Mouse (Mus musculus): ENCODE measurements around the gene Sbpl.
"Not testable (repeated sequence)": the region's sequence is repeated elsewhere in the genome, so short reads cannot be mapped to it uniquely, and the experiment has no call there.

Gene Sbpl

DNA sequence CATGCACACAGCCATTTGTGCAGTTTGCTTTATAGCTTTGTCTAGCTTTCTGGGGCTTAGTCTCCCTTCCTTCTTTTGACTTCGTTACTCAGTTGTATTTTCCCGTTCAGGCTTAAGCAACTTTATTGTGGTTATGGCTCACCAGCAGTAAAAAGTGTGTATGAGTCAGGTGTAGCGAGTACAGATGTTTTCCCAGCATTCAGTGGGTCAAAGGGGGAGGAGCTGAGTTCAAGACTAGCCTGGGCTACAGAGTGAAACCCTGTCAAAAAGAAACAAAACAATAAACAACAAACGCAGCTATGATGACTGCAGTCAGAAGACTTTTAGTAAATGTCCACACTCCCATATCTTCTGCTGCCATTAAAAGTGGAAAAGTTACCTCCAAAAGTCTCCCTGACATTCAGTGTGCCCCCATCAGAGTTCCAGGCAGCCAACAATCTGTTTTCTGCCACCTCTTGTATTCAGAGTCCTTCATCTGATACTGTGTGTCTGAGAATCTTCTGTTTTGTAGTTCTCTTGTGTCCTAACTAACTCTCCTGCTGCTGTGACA, 6.6 kb upstream of the Sbpl start:
- no peak for DNase-seq (ENCODE audit: extremely low spot score, low spot score)

GRCm38 (mm10) chr17:23960084-23960738, 5.1 kb upstream of the Sbpl start:
- peak; percentile 86 for DNase-seq (ENCODE audit: extremely low spot score, low spot score)

- DNase-seq (ENCODE audit: extremely low spot score, low spot score) = not testable (repeated sequence)
Measured at GRCm38 (mm10) chr17:23950828-23951227, 4.2 kb downstream of the Sbpl start.

DNA sequence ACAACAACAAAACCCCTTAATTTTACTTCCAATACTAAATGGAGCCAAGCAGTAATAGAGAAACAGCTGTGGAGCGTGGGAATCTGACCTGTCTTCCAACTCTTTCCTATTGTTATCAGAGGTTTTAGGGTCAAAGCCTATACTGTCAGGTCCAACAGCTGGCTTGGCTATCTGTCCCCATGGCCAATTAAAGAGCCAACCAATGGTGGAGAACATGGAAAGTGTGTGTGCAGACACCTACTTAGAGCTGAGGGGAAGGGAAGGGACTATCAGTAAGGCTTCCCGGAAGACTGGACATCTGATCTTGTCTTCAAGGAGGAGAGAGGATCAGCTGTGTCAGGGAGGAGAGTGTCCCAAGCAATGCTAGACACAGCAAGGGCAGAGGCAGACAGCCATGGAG, 6.0 kb downstream of the Sbpl start:
- DNase-seq (ENCODE audit: extremely low spot score, low spot score) = no peak

DNA sequence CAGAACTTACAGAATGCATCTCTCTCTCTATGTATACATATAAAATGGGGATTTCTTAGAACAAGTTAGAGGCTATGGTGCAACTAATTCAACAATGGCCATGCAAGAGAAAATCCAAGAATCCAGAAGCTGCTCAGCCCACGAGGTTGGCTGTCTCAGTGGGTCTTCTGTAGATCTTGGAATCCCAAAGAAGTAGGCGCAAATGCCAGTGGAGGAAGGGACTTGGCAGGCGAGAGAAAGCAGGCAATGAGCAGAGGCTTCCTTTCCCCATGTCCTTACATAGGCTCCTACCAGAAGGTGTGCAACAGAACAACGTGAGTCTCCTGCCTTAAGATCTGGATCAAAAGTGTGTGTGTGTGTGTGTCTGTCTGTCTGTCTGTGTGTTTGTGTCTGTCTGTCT, 7.6 kb downstream of the Sbpl start:
- not testable (repeated sequence) for DNase-seq (ENCODE audit: extremely low spot score, low spot score)

GRCm38 (mm10) chr17:23941372-23941771, 13.7 kb downstream of the Sbpl start, which contains the start of gene Sbp:
Gene Sbp (plus strand): TSS chr17:23941672.
- no peak for DNase-seq (ENCODE audit: extremely low spot score, low spot score)

GRCm38 (mm10) chr17:23931157-23931556, 23.9 kb downstream of the Sbpl start:
- no peak for DNase-seq (ENCODE audit: extremely low spot score, low spot score)

GRCm38 (mm10) chr17:23925090-23925493, 30.0 kb downstream of the Sbpl start:
- no peak for DNase-seq (ENCODE audit: extremely low spot score, low spot score)

GRCm38 (mm10) chr17:23924531-23925007, 30.5 kb downstream of the Sbpl start:
- DNase-seq (ENCODE audit: extremely low spot score, low spot score) = peak; percentile 95

DNA sequence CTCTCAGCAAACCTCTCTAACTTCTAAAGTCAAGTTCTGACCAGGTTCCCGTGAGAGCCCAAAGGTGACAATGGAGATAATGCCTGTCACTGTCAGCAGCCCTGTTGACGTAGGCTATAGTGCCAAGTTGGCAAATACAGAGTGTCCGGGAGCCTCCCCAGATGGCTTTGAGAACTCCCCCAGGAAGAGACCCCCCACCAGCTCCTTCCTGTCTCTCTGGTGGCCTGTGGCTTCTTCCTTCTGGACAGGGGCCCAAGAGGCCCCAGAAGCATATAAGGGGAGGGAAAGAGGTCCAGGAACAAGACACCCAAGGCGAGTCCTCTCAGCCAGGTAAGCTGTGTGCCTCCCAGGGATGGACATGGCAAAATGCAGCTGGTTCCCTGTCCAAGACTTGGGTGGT, 37.9 kb downstream of the Sbpl start, which contains the start of gene Dcpp3:
Dcpp3 (plus strand) TSS at position 301 of the 400 bp plus-strand sequence.
- not testable (repeated sequence) for DNase-seq (ENCODE audit: extremely low spot score, low spot score)

Measured in neural tube, embryonic 10.5 days (tissue).